Mouse (Mus musculus): ENCODE results near the gene Itih4. TPM values are rescaled to one million over a fixed set of nuclear protein-coding genes. Genes with fewer than 3 reads are reported as not detected.
A peak's percentile ranks its signal among the peaks of the same experiment; 100 is the strongest.

Gene Itih4
- polyA plus RNA-seq, 1 experiment = 0.47 TPM

DNA sequence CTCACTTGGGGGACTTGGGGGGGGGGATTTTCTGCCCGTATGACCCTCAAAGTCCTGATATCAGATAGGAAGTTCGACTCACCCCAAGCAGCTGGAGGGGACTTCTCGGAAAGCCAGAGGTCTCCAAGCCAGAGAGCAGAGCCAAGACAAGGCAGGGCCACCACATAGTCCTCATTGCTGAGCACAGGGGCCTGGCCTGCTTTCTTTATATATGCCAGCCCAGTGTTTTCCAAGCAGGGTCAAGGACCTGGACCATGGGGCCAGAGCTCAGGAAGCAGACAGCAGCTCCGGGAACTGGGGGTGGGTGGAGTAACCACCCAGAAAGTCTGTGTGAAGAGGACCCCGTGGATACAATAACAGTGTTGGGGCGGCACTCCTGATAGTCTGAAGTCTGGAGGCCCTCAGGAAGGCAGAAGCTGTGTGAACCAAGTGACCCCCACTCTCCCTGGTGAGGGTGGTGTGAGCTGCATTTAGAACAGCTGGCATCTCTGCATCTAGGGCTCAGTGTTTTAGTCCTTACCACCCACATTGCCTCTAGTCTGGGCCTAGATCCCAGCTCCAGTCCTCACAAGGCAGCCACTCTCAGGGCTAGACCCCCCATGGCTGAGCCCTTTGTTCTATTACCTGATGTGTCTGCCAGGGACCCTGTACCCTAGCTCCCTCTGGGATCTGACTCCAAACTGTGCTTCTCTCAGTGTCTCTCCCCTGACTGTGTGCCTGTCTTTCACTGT is 37.3 kb downstream of the Itih4 start, which contains the start of gene Itih3:
TSS of gene Itih3 (minus strand) at position 386 of the 731 bp plus-strand sequence.
- DNase-seq = peak; percentile 10 to 50
- Histone ChIP-seq H3K27ac (ENCODE audit: insufficient read depth, low read length) (no peak within 1 kb of the TSS), H3K4me3 (replicated peaks; ENCODE audit: insufficient read depth, low read depth, low read length) (no peak within 1 kb of the TSS), H3K4me1 (ENCODE audit: control insufficient read depth, insufficient read depth, low read length) (no peaks in the 10 kb centered on the region), H3K27me3 (ENCODE audit: control insufficient read depth, insufficient read depth, low read length) (no peaks in the 10 kb centered on the region)
- WGBS = 58% methylated on average over 6 of the region's 6 CpGs
- TF ChIP-seq POLR2A (IDR thresholded peaks at IDR 0.05; ENCODE audit: borderline replicate concordance, insufficient read depth, low read length) = no peak
- no peak for TF ChIP-seq CTCF (IDR thresholded peaks at IDR 0.05; ENCODE audit: borderline replicate concordance, insufficient read depth, low read depth, low read length)

DNA sequence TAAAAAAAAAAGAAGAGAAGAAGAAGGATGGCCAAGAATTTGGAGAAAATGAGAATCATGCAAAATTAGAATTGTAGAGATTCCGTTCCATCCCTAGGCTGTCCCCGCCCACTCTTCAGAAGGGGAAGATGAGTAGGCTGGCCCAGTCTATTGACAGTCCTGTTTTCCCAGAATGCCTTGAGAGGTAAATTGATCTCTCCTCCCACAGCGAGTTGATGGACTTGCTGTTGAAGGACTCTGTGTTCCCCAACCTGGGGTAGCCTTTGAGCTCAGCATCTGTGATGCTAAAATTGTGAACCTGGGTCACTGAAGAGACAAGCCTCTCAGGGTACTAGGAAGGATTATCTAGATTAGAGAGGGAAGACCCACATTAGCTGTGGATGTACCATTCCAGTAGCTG is 39.2 kb downstream of the Itih4 start:
- WGBS = 94% methylated on average over 3 of the region's 3 CpGs
- Histone ChIP-seq H3K4me1 (ENCODE audit: control insufficient read depth, insufficient read depth, low read length) (no peaks in the 10 kb centered on the region), H3K27me3 (ENCODE audit: control insufficient read depth, insufficient read depth, low read length) (no peaks in the 10 kb centered on the region), H3K27ac (ENCODE audit: insufficient read depth, low read length) (no peak overlapping the region), H3K4me3 (replicated peaks; ENCODE audit: insufficient read depth, low read depth, low read length) (no peak overlapping the region)
- TF ChIP-seq CTCF (IDR thresholded peaks at IDR 0.05; ENCODE audit: borderline replicate concordance, insufficient read depth, low read depth, low read length) (no peak), POLR2A (IDR thresholded peaks at IDR 0.05; ENCODE audit: borderline replicate concordance, insufficient read depth, low read length) (no peak)
- no peak for DNase-seq

GRCm38 (mm10) chr14:30930386-30930785 is 44.1 kb downstream of the Itih4 start:
- no peaks in the 10 kb centered on the region for H3K27me3 ChIP-seq (ENCODE audit: control insufficient read depth, insufficient read depth, low read length)
- 92% methylated on average over 4 of the region's 4 CpGs for WGBS
- no peak overlapping the region for H3K4me3 ChIP-seq (replicated peaks; ENCODE audit: insufficient read depth, low read depth, low read length)
- no peak overlapping the region for H3K27ac ChIP-seq (ENCODE audit: insufficient read depth, low read length)
- TF ChIP-seq POLR2A (IDR thresholded peaks at IDR 0.05; ENCODE audit: borderline replicate concordance, insufficient read depth, low read length) = no peak
- no peak for TF ChIP-seq CTCF (IDR thresholded peaks at IDR 0.05; ENCODE audit: borderline replicate concordance, insufficient read depth, low read depth, low read length)
- no peak for DNase-seq
- no peaks in the 10 kb centered on the region for H3K4me1 ChIP-seq (ENCODE audit: control insufficient read depth, insufficient read depth, low read length)

DNA sequence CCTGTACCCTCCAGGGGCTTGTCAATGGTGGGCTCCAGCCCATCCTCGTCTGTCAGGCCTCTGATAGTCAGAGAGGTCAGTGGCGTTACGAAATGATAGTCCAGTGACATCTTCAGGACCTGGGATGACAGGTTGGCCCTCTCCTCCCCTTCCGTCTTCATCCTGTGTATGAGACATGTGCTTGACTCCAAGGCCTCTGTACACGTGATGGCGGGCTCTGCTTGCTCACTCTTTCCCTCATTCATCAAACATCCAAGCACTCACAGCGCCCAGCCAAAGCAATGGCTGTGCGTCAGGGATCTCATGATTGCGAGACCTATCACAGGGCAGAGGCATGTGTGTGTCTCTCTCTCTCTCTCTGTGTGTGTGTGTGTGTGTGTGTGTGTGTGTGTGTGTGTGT is 47.1 kb downstream of the Itih4 start:
- no peaks in the 10 kb centered on the region for H3K27me3 ChIP-seq (ENCODE audit: control insufficient read depth, insufficient read depth, low read length)
- WGBS = 87% methylated on average over 9 of the region's 9 CpGs
- no peak overlapping the region for H3K4me3 ChIP-seq (replicated peaks; ENCODE audit: insufficient read depth, low read depth, low read length)
- no peak for DNase-seq
- TF ChIP-seq POLR2A (IDR thresholded peaks at IDR 0.05; ENCODE audit: borderline replicate concordance, insufficient read depth, low read length) (no peak), CTCF (IDR thresholded peaks at IDR 0.05; ENCODE audit: borderline replicate concordance, insufficient read depth, low read depth, low read length) (no peak)
- no peak overlapping the region for H3K27ac ChIP-seq (ENCODE audit: insufficient read depth, low read length)
- H3K4me1 ChIP-seq (ENCODE audit: control insufficient read depth, insufficient read depth, low read length) = no peaks in the 10 kb centered on the region

GRCm38 (mm10) chr14:30942254-30942653 is 56.0 kb downstream of the Itih4 start:
- 95% methylated on average over 4 of the region's 4 CpGs for WGBS
- no peak for DNase-seq
- TF ChIP-seq CTCF (IDR thresholded peaks at IDR 0.05; ENCODE audit: borderline replicate concordance, insufficient read depth, low read depth, low read length) = no peak
- TF ChIP-seq POLR2A (IDR thresholded peaks at IDR 0.05; ENCODE audit: borderline replicate concordance, insufficient read depth, low read length) = no peak
- Histone ChIP-seq H3K4me1 (ENCODE audit: control insufficient read depth, insufficient read depth, low read length) (no peaks in the 10 kb centered on the region), H3K4me3 (replicated peaks; ENCODE audit: insufficient read depth, low read depth, low read length) (no peak overlapping the region), H3K27ac (ENCODE audit: insufficient read depth, low read length) (no peak overlapping the region), H3K27me3 (ENCODE audit: control insufficient read depth, insufficient read depth, low read length) (no peaks in the 10 kb centered on the region)

DNA sequence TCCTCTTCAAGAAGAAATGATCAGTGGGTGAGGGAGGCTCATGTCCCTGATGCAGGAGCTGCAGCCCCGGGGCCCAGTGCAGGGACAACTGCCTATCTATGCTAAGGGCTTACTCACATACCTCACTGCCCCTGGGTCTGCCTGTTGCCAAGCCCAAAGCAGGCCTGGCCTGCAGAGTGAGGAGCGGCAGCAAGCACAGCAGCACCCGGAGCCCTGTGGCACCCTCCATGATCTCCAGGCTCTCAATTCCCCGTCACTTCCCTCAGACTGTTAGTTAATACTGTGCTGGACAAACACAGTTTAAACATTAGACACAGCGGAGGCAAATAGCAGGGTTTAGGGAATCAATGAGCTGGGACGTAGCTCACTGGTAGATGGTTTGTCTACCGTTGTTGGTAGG is 56.8 kb downstream of the Itih4 start, which contains the start of gene Itih1:
TSS of gene Itih1 (minus strand) at position 252 of the 400 bp plus-strand sequence.
- Histone ChIP-seq H3K27ac (ENCODE audit: insufficient read depth, low read length) (no peak within 1 kb of the TSS), H3K4me1 (ENCODE audit: control insufficient read depth, insufficient read depth, low read length) (no peaks in the 10 kb centered on the region), H3K27me3 (ENCODE audit: control insufficient read depth, insufficient read depth, low read length) (no peaks in the 10 kb centered on the region), H3K4me3 (replicated peaks; ENCODE audit: insufficient read depth, low read depth, low read length) (no peak within 1 kb of the TSS)
- no peak for TF ChIP-seq CTCF (IDR thresholded peaks at IDR 0.05; ENCODE audit: borderline replicate concordance, insufficient read depth, low read depth, low read length)
- no peak for TF ChIP-seq POLR2A (IDR thresholded peaks at IDR 0.05; ENCODE audit: borderline replicate concordance, insufficient read depth, low read length)
- DNase-seq = no peak
- WGBS = 84% methylated on average over 7 of the region's 7 CpGs

GRCm38 (mm10) chr14:30943860-30944674 is 57.8 kb downstream of the Itih4 start:
- 63% methylated on average over 11 of the region's 11 CpGs for WGBS
- no peaks in the 10 kb centered on the region for H3K27me3 ChIP-seq (ENCODE audit: control insufficient read depth, insufficient read depth, low read length)
- no peak overlapping the region for H3K27ac ChIP-seq (ENCODE audit: insufficient read depth, low read length)
- TF ChIP-seq CTCF (IDR thresholded peaks at IDR 0.05; ENCODE audit: borderline replicate concordance, insufficient read depth, low read depth, low read length) (peak; percentile 42; the same call in 1 of the 2 replicates), POLR2A (IDR thresholded peaks at IDR 0.05; ENCODE audit: borderline replicate concordance, insufficient read depth, low read length) (no peak)
- H3K4me3 ChIP-seq (replicated peaks; ENCODE audit: insufficient read depth, low read depth, low read length) = no peak overlapping the region
- peak; percentile 15 to 25 for DNase-seq
- no peaks in the 10 kb centered on the region for H3K4me1 ChIP-seq (ENCODE audit: control insufficient read depth, insufficient read depth, low read length)

All from cerebellum, adult 2 months (tissue).